Mouse (Mus musculus): ENCODE measurements around the gene Mkln1. TPM values are rescaled to one million over a fixed set of nuclear protein-coding genes. Genes with fewer than 3 reads are reported as not detected.
A peak's percentile ranks its signal among the peaks of the same experiment; 100 is the strongest.

Mkln1 gene
- polyA plus RNA-seq, 1 experiment from 2014 or later, result 254 TPM

DNA sequence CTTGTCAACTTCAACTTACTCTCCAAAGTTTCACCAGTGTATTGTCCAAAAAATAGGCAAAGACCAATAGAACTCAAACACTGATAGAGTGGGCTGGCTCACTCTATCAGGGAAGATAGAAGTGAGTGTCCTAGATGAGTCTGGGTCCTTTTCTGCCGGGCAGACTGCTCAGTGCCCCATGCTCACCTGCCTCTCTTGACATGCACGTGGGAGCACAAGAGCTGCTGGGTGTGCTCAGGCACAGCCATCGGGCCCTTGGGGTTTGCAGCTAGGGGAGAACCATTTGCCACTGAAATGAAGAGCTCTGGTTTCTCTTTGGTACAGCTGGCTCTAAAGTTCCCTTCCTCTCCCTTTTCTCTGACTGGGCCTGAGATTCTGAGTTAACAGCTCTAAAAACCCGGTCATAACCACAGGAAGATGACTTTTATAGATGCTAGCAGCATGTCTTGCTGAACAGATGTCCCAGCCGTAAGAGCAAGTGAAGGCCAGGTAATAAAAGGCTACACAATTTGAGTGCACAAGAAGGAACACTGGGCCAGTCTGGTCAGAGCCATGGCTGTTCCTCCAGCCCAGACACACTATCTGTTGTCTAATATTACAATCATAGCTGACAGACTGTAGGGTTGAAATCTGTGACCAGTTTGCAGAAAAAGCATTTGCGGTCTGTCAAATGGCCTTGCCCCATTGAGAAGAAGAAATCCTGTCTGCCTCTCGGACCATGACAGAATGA, 122.1 kb downstream of the Mkln1 start:
- Histone ChIP-seq H3K4me1 (ENCODE audit: control insufficient read depth, insufficient read depth, low read length) (no peaks in the 10 kb centered on the region), H3K27ac (replicated peaks; ENCODE audit: low read depth, low read length) (no peak overlapping the region), H3K4me2 (ENCODE audit: low read depth, low read length) (no peak overlapping the region), H3K9ac (replicated peaks; ENCODE audit: low read length) (no peak overlapping the region), H3K27me3 (ENCODE audit: control insufficient read depth, insufficient read depth, low read length) (no peaks in the 10 kb centered on the region), H3K9me3 (replicated peaks; ENCODE audit: control insufficient read depth, low read length) (no peaks in the 10 kb centered on the region), H3K36me3 (replicated peaks; ENCODE audit: control insufficient read depth, insufficient read depth, low read depth, low read length) (no peaks in the 10 kb centered on the region), H3K4me3 (ENCODE audit: low read depth, low read length) (no peak overlapping the region)
- DNase-seq (ENCODE audit: low spot score) (no peak), ATAC-seq (replicated peaks; ENCODE audit: insufficient number of reproducible peaks, low FRiP score, low TSS enrichment, low read depth) (no peak)
- 80% methylated on average over 7 of the region's 7 CpGs for WGBS

- H3K27ac ChIP-seq (replicated peaks; ENCODE audit: low read depth, low read length), result no peak overlapping the region
- ATAC-seq (replicated peaks; ENCODE audit: insufficient number of reproducible peaks, low FRiP score, low TSS enrichment, low read depth) (no peak), DNase-seq (ENCODE audit: low spot score) (no peak)
- no peaks in the 10 kb centered on the region for H3K9me3 ChIP-seq (replicated peaks; ENCODE audit: control insufficient read depth, low read length)
- H3K4me1 ChIP-seq (ENCODE audit: control insufficient read depth, insufficient read depth, low read length), result no peaks in the 10 kb centered on the region
- no peak overlapping the region for H3K4me3 ChIP-seq (ENCODE audit: low read depth, low read length)
- H3K36me3 ChIP-seq (replicated peaks; ENCODE audit: control insufficient read depth, insufficient read depth, low read depth, low read length), result no peaks in the 10 kb centered on the region
- no peaks in the 10 kb centered on the region for H3K27me3 ChIP-seq (ENCODE audit: control insufficient read depth, insufficient read depth, low read length)
- H3K9ac ChIP-seq (replicated peaks; ENCODE audit: low read length), result no peak overlapping the region
- no peak overlapping the region for H3K4me2 ChIP-seq (ENCODE audit: low read depth, low read length)
- 87% methylated on average over 8 of the region's 8 CpGs for whole genome bisulfite sequencing
These were observed 123.2 kb downstream of the Mkln1 start for GRCm38 (mm10) chr6:31521491-31522355.

GRCm38 (mm10) chr6:31522478-31522877, 123.9 kb downstream of the Mkln1 start:
- no peaks in the 10 kb centered on the region for H3K27me3 ChIP-seq (ENCODE audit: control insufficient read depth, insufficient read depth, low read length)
- no peak for ATAC-seq (replicated peaks; ENCODE audit: insufficient number of reproducible peaks, low FRiP score, low TSS enrichment, low read depth)

GRCm38 (mm10) chr6:31523039-31523438, 124.5 kb downstream of the Mkln1 start:
- no peaks in the 10 kb centered on the region for H3K27me3 ChIP-seq (ENCODE audit: control insufficient read depth, insufficient read depth, low read length)
- WGBS, result 49% methylated on average over 5 of the region's 5 CpGs

More at GRCm38 (mm10) chr6:31522478-31522877, 123.9 kb downstream of the Mkln1 start:
- H3K9me3 ChIP-seq (replicated peaks; ENCODE audit: control insufficient read depth, low read length), result no peaks in the 10 kb centered on the region
- H3K4me2 ChIP-seq (ENCODE audit: low read depth, low read length), result no peak overlapping the region
- DNase-seq (ENCODE audit: low spot score), result no peak
- WGBS, result 44% methylated on average over 4 of the region's 4 CpGs
- no peak overlapping the region for H3K27ac ChIP-seq (replicated peaks; ENCODE audit: low read depth, low read length)
- no peak overlapping the region for H3K9ac ChIP-seq (replicated peaks; ENCODE audit: low read length)
- H3K36me3 ChIP-seq (replicated peaks; ENCODE audit: control insufficient read depth, insufficient read depth, low read depth, low read length), result no peaks in the 10 kb centered on the region
- no peaks in the 10 kb centered on the region for H3K4me1 ChIP-seq (ENCODE audit: control insufficient read depth, insufficient read depth, low read length)
- H3K4me3 ChIP-seq (ENCODE audit: low read depth, low read length), result no peak overlapping the region

GRCm38 (mm10) chr6:31523657-31524056, 125.1 kb downstream of the Mkln1 start:
- no peak for ATAC-seq (replicated peaks; ENCODE audit: insufficient number of reproducible peaks, low FRiP score, low TSS enrichment, low read depth)
- no peak overlapping the region for H3K9ac ChIP-seq (replicated peaks; ENCODE audit: low read length)
- no peak overlapping the region for H3K27ac ChIP-seq (replicated peaks; ENCODE audit: low read depth, low read length)
- no peaks in the 10 kb centered on the region for H3K36me3 ChIP-seq (replicated peaks; ENCODE audit: control insufficient read depth, insufficient read depth, low read depth, low read length)
- no peak for DNase-seq (ENCODE audit: low spot score)
- H3K9me3 ChIP-seq (replicated peaks; ENCODE audit: control insufficient read depth, low read length), result no peaks in the 10 kb centered on the region
- no peaks in the 10 kb centered on the region for H3K4me1 ChIP-seq (ENCODE audit: control insufficient read depth, insufficient read depth, low read length)
- no peak overlapping the region for H3K4me2 ChIP-seq (ENCODE audit: low read depth, low read length)
- 96% methylated on average over 4 of the region's 4 CpGs for WGBS
- H3K4me3 ChIP-seq (ENCODE audit: low read depth, low read length), result no peak overlapping the region
- H3K27me3 ChIP-seq (ENCODE audit: control insufficient read depth, insufficient read depth, low read length), result no peaks in the 10 kb centered on the region

More at GRCm38 (mm10) chr6:31523039-31523438, 124.5 kb downstream of the Mkln1 start:
- H3K9ac ChIP-seq (replicated peaks; ENCODE audit: low read length), result no peak overlapping the region
- H3K4me1 ChIP-seq (ENCODE audit: control insufficient read depth, insufficient read depth, low read length), result no peaks in the 10 kb centered on the region
- no peaks in the 10 kb centered on the region for H3K36me3 ChIP-seq (replicated peaks; ENCODE audit: control insufficient read depth, insufficient read depth, low read depth, low read length)
- no peak overlapping the region for H3K27ac ChIP-seq (replicated peaks; ENCODE audit: low read depth, low read length)
- H3K4me2 ChIP-seq (ENCODE audit: low read depth, low read length), result no peak overlapping the region
- DNase-seq (ENCODE audit: low spot score) (peak; percentile 19), ATAC-seq (replicated peaks; ENCODE audit: insufficient number of reproducible peaks, low FRiP score, low TSS enrichment, low read depth) (no peak)
- no peak overlapping the region for H3K4me3 ChIP-seq (ENCODE audit: low read depth, low read length)
- no peaks in the 10 kb centered on the region for H3K9me3 ChIP-seq (replicated peaks; ENCODE audit: control insufficient read depth, low read length)

DNA sequence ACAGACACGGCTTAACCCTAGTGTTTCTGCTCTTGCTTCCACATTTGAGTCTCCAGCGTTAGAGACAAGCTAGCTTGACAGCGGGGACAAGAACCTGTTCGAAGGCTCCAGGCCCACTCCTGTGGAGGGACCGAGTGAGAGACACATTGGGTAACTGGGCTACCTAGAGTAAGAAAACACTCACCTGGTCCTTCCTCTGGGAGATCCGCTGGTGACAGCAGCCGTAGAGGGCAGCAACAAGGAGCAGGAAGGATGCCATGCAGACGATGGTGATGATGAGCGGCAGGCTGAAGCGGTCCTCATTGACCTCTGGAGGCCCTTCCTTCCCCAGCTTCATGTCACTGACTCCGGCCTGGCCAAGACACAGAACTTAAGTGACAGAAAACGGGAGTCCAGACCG, 125.6 kb downstream of the Mkln1 start:
- DNase-seq (ENCODE audit: low spot score), result no peak
- 85% methylated on average over 13 of the region's 13 CpGs for WGBS
- ATAC-seq (replicated peaks; ENCODE audit: insufficient number of reproducible peaks, low FRiP score, low TSS enrichment, low read depth), result no peak

DNA sequence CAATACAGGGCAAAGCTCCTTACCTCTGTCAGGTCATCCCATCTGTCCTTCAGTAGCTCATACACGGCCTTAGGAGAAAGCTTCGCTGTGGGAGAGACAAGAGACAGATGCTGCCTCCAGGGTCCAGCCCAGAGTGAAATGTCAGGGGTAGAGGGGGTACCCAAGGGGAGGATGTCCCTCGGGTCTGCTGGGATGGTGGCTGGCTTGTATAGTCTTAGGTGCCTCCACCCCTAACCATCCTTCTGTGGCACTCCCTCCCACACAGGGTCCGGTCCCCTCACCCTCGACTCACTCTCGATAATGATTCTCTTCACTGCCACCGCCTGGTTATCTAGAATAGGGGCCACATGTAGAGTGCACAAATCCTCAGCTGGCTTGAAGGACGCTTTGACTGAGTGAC, 126.1 kb downstream of the Mkln1 start:
- Histone ChIP-seq H3K4me2 (ENCODE audit: low read depth, low read length) (no peak overlapping the region), H3K4me1 (ENCODE audit: control insufficient read depth, insufficient read depth, low read length) (no peaks in the 10 kb centered on the region), H3K36me3 (replicated peaks; ENCODE audit: control insufficient read depth, insufficient read depth, low read depth, low read length) (no peaks in the 10 kb centered on the region), H3K4me3 (ENCODE audit: low read depth, low read length) (no peak overlapping the region), H3K9me3 (replicated peaks; ENCODE audit: control insufficient read depth, low read length) (no peaks in the 10 kb centered on the region), H3K27me3 (ENCODE audit: control insufficient read depth, insufficient read depth, low read length) (no peaks in the 10 kb centered on the region), H3K9ac (replicated peaks; ENCODE audit: low read length) (no peak overlapping the region), H3K27ac (replicated peaks; ENCODE audit: low read depth, low read length) (no peak overlapping the region)
- no peak for DNase-seq (ENCODE audit: low spot score)
- WGBS, result 88% methylated on average over 8 of the region's 8 CpGs
- ATAC-seq (replicated peaks; ENCODE audit: insufficient number of reproducible peaks, low FRiP score, low TSS enrichment, low read depth), result no peak

More for the DNA sequence above, 125.6 kb downstream of the Mkln1 start:
- Histone ChIP-seq H3K36me3 (replicated peaks; ENCODE audit: control insufficient read depth, insufficient read depth, low read depth, low read length) (no peaks in the 10 kb centered on the region), H3K27me3 (ENCODE audit: control insufficient read depth, insufficient read depth, low read length) (no peaks in the 10 kb centered on the region), H3K27ac (replicated peaks; ENCODE audit: low read depth, low read length) (no peak overlapping the region), H3K9ac (replicated peaks; ENCODE audit: low read length) (no peak overlapping the region), H3K4me1 (ENCODE audit: control insufficient read depth, insufficient read depth, low read length) (no peaks in the 10 kb centered on the region), H3K4me3 (ENCODE audit: low read depth, low read length) (no peak overlapping the region), H3K9me3 (replicated peaks; ENCODE audit: control insufficient read depth, low read length) (no peaks in the 10 kb centered on the region), H3K4me2 (ENCODE audit: low read depth, low read length) (no peak overlapping the region)

All from embryonic facial prominence, embryonic 11.5 days (tissue).